Mouse (Mus musculus) heart, adult 11 months (tissue): ENCODE measurements around the gene Exoc3l4.

Experiments
- DNase-seq: peaks from one replicate; pipeline ENCODE4 v3.0.0; 2022

Gene Exoc3l4

DNA sequence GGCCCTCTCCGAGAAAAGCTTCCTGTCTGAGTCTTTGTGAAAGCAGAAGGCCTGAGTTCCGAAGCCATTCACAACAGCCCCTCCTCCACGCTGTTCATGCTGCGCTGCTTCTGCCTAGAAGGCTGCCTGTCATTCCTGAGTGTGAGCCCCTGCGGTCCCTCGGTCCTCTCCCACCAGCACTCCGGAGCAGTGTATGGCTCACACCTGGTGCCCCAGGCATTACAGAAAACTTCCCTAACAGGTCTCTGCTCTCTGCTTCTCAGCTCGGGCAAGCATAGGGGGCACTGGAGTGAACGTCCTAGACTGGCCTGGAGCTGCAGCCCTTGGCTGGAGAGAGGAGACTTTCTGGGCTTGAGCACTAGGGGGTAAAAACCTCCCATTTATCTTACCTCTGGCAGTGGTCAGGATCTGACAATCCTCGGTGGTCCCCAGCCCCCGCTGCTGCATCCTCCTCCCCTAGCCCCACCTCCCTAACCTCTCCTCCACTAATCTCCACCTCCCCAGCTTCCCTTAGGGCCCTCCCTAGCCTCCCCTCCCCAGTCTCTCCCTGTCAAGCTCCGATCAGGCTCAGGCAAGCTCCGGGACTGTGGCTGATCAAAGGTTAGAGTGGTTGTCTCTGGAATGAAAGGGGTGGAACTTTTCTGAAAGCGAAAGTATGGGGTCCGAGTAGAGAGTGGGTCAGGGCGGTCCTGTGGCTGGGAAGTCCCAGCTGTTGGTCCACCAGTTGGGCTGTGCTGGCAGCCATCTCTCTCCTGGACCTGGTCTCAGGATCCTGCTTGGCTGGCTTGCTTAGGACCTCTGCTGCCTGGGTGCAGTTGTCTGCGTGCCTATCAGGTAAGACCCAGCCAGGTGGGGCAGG is at the start of gene Exoc3l4:
TSS of gene Exoc3l4 (plus strand) at position 97 of the 859 bp plus-strand sequence.
- DNase-seq: peak; percentile 97

DNA sequence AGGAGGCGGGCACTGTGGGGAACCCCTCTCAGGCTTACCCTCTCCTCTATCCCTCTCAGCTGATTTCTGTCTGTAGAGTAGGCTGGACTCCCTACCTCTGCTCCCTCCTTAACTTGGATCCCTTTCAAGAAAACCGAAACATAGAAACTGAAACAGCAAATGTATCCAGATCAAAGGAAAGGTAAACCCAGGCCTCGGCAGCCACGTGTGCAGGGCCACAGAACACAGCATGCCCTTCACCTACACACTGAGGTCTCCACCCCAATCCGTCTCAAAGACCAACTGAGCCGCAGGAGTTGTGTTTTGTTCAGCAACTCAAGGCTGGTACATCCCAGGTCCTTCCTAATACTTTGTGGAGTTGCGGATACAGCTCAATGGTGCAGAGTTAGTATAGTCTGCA is 49.8 kb upstream of the Exoc3l4 start:
- DNase-seq: no peak

DNA sequence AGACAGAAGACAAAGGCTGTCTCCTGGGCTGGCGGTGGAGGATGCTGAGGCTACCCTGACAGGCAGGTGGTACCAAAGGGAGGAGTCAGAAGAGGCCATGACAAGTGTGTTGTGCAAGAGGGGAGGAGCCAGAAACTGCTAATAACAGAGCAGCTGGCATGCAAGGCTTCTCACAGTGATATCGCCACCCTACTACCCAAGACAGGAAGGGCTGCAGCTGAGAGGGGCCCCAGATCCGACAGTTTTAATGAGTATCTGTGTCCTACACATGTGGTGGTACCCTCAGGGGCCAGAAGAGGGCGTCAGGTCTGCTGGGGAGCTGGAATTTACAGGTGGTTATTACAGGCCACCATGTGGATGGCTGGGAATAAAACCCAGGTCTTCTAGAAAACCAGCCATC is 46.6 kb upstream of the Exoc3l4 start:
- peak; percentile 87 for DNase-seq

DNA sequence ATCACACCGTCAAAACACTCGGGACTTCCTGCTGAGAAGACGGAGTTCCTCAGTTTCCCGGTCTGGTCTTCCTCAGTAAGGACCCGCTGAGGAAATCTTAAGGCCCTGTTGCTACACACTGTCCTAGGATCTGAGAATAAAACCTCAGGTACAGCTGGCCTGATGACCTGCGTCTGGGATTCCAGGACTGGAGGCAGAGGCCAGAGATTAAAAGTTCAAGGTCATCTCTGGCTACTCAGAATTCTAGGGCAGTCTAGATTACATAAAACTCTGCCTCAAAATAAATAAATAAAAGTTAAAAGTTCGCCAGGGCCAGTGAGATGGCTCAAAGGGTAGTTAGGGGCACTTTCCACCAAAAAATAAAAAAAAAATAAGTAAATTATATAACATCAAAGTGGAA is 44.9 kb upstream of the Exoc3l4 start:
- no peak for DNase-seq

DNA sequence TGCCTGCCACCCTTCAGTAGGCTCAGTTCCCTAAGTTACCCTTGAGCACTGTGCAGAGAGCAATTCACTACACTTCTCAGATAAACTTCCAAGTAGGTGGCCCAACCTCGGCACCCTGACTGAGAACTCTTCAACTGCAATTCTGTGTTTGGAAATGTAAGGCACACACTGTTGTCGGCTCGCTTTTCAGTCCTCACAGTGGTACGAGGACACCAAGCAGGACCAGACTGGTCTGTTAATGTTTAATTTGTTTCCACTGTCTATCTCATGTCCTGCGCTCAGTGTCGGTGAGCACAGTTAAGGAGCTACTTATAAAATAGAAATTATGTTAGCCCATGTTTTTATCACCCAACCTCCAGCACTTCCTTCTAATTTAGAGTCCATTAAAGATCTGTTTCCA is 43.4 kb upstream of the Exoc3l4 start:
- no peak for DNase-seq

DNA sequence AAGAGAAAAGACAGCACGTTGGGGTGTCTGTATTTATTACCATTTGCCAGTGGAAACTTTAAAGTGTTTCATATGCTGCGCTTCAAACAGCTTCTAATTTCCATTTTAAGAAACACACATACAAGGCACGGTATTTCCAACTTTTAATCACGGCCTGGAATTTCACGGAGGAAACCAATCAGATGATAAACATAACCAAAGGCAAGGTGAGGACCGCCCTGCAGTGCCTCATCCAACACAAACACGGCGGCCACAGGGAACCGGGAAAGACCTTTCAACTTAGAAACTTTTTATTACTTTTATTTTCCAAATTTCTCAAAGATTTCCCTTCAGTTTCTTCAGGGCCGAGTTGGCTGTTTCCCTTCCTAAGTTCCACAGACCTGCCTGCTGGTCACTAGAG is 42.1 kb upstream of the Exoc3l4 start:
- peak; percentile 90 for DNase-seq

DNA sequence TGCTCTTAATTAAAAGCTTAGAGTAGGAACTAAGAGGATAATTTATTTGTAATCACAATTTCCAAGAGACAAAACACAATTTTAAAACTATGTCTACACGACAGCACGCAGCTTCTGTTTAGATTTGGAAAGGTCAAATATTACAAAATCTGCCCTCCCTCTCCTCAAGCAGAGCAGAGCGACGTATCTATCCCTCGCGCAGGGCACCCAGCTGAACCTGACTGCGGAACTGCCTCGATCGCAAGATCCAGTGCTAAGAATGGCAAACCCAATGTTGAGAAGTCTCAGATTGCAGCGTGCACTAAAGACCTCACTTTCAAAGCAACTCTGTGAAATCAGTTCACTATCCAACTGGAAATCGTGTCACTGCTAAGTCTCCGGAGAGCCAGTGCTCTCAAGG is 41.3 kb upstream of the Exoc3l4 start:
- DNase-seq: peak; percentile 85

DNA sequence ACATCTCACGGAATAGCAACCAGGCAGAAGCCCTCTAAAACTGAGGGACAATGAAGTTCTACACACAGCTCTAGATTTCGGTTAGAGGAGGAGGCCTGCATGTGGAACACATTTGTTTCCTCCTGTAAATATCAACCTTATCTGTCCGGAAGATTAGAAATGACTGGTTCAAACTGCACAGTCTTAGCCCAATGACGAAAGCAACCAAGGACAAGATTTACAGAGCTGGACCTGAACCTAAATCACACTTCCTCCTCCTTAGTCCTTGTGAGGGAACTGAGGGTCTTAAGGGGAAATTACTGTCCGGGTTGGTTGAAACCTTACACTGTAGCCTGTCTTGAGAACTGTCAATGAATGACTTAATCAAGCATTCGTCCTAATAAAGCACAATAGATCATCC is 40.8 kb upstream of the Exoc3l4 start:
- no peak for DNase-seq

DNA sequence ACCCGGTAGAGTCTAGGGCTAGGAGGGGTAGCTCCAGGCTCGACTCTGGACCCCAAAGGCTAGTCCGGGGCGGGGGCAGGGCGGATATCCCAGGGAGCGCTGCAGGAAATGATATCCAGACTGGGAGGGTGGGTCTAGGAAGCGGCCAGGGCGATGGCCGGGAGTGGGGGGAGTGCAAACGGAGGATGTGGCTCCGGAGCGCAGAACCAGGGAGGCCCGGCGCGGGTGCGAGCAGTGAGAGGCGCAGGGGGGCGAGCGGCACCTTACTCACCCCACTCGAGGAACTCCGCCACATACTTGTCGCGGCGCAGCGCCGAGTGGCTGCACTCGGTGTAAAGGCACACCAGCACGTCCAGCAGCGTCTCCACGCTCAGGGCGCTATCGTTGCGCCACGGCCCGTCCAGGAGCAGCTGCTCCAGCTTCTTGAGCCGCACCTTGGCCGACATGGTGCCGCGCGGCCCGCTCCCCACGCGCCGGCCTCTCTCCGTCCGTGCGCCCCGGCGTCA is 39.9 kb upstream of the Exoc3l4 start:
- peak; percentile 99 for DNase-seq

DNA sequence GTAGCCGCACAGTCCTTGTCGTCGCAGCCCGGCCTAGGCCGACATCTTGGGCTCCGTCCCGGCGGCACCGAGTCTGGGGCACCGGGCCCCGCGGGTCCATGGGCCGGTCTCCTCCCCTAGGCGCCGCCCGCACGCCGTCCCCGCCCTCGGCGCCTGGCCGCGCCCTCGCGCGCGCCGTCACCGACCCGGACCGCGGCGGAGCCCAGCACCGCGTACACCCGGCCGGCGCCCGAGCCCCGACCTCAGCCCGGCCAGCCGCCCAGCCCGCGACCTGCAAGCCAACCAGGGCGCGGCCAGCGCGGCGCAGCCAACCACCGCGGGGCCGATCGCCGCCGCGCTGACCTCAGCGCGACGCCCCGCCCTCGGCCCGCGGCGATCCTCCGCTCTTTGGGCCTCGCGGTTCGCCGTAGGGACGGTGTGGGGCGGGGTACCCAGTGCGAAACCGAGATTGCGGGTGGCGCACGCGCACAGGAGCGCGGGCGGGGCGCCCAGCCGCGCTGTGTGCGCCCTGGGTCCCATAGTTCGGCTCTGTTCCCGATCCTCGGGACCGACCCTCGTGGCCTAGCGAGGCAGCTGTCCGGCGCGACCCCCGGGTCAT is 39.3 kb upstream of the Exoc3l4 start, which contains the start of gene Cdc42bpb:
TSS of gene Cdc42bpb (minus strand) at position 343 of the 598 bp plus-strand sequence.
- DNase-seq: peak; percentile 100

DNA sequence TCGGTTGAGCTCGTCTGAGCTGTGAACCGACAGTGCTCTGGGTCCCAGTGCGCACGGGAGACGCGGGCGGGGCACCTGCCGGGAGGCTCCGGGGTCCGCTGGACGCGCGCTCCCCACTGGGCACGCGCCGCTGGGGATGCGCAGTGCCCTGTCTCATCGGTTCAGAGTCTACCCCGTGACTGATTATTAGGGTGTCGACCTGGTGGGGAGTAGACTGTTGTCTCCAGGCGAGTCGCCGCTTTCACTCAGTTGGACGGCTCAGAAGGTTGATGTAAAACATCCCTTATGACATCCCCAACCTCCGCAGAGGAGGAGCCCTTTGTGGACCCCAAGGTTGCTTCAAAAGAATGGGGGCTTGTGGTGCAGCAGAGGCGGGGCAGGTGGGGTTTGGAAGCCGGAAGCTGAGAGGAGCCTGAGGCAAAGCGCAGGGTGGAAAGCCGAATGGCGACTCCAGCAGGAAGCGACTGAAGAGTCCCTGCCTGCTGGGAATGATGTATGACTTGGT is 38.8 kb upstream of the Exoc3l4 start:
- DNase-seq: no peak

DNA sequence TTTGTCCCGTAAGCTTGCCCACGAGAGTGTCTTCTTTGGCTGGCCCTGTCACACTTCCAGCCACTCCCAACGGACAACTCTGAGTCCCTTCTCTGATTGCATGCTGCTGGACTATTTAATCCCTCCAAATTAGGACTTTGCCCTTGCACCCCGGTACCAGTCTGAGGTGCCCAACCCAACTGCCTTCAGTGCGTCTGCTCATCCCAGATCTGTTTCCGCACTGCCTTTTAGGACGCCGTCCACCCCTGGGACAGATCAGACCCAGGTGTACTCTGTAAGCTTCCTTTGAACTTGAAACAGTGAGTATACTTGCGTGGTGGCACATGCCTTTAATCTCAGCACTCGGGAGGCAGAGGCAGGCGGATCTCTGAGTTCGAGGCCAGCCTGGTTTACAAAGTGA is 38.0 kb upstream of the Exoc3l4 start:
- DNase-seq: peak; percentile 90

DNA sequence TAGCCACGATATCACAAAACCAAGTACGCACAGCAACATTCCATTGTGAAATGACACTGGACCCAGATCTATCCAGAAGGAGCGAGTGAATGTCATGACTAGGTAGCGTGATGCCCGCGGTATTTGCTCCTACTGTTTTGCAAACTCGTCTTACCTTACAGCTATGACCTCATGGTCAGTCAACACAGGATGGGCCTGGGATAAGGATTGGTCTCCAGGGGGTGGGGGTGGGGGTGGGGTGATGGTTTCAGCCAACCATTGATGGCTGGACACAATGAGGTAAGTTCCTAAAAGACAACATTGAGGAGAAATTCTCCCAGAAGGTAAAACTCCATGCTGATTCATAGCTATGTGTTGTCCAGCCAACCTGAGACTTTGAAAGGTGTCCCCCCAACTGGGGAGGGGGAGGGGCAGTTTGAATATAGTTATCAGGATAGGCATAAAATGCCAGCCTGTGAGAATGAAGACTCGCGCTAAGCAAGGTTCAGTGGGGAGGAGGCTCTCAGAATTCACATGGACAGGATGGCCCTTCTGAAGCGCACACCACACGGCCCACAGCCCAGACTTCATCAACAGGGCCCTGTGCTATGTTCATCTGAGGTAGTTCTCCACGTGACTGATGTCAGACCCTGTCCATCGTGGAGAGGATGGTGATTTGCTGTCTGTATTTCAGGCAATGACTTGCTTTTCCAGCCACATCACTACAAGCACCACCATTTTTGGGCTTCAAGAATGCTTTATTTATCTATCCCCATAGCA is 30.8 kb upstream of the Exoc3l4 start:
- DNase-seq: no peak

DNA sequence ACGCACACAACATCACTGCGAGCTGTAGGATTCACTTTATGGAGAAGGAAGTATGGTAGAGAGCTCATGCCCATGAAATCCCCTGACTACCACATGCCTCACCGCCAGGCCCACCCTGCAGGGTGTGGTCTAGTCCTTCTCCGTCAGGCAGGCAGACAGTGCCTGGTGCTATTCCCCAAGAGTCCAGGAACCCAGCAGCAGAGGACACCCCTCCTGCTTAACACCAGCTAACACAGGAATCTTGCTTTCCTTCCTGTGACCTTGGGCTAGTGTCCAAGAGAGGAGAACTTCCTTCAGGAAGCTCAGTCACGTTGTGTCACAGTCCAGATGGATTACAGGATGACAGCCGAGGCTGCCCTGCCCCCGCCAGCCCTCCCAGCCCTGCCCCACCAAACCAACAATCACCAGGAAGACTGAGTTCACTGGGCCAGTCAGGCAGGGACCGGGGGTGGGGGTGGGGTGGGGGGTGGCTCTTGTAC is 30.1 kb upstream of the Exoc3l4 start:
- peak; percentile 99 for DNase-seq

DNA sequence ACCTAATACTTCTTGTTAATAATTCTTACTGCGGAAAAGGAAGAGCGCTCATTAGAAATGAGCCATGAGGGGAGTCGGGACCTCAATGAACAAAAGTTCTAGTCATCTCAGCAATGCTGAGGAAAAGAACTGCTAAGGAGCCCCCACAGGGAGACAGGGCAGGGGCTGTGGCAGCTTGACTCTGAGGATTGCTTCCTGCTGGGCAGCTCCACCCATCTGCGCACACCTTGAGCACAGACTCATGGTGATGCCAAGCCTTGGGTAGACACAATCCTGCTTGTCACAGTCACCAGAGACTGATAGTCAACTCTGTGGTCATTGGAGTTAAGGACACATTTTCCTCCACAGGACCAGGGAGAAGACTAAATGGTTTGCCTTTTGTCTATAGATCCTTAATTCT is 29.7 kb upstream of the Exoc3l4 start:
- no peak for DNase-seq

DNA sequence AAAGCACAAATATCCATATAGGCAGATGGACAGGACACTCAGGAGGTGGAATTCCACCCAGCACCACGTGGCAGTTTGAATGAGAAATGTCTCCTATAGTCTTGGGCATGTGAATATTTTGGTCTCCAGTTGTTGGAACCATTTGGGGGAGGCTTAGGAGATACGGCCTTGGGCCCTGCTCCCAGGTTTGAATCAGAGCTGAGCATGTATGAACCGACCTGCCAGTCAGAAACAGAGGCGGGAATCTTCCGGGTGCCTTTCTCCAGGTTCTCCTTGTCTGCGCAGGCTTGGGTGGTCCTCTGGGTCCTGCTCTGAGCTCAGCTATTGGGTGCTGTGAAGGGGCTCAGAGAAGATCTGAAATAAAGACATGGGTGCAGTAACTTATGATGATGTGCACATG is 22.8 kb upstream of the Exoc3l4 start:
- DNase-seq: no peak

DNA sequence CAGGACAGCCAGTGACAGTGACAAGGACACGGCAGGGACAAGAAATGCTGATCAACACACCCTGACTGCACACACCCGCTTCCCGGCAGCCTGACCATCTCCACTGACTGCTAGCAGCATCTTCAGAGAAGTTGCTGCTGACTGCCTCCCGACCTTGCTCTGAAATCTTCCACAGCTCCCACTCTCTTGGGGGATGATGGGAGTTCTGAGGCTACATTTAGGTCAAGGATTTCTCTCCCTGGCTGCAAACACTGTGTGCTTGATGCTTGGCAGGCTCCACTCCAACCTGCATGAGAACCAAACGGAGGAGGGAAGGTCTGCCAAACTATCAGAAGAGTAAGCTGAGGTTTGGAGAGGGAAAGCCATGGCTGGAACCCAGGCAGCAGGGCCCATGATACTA is 19.8 kb upstream of the Exoc3l4 start:
- DNase-seq: no peak

DNA sequence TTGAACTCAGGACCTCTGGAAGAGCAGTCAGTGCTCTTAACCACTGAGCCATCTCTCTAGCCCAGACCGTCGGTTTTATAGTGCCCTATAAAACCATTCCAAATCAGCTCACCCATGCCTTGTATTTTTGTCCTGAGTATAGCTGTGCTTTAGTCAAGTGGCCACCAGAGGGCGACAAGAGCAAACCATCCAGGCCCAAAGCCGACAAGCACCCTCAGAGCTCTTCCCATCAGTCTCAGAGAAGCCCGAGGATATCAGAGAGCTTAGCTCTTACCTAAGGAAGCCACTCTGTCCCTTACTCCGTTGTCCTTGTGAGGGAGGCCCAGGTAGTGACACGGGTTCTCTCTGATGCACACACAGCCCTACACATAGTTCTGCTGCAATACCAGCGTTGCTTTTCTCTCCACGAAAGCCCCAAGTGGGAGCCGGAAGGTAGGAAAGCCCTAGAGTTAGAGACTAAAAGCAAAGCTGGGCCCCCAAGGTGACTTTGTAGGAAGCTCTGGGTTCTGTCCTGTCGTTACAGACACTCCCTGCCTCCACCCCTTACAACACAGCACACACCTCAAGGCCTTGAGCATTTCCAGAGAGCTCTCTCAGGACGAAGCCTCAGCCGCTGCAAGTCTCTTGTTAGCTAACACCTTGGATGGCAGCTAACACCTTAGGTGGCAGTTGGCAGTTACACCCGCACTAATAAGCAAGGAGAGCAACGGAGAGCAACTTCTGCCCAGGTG is 15.2 kb upstream of the Exoc3l4 start:
- no peak for DNase-seq

DNA sequence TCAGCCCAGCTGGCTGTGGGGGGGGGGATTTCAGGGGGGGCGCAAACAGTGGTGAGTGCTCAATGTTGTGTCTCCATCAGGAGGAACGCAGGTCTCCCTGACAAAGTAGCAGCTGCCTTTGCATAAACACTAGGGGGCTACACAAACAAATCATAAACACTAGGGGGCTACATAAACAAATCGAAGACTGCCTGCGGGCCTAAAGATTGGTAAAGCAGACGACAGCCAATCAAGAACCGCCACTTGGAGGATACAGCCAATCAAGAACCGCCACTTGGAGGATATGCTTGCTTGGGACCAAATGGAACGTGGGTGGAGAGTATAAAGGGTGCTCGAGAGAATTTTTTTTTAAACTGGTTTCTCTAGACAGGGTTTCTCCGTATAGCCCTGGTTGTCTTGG is 11.9 kb upstream of the Exoc3l4 start:
- DNase-seq: no peak

DNA sequence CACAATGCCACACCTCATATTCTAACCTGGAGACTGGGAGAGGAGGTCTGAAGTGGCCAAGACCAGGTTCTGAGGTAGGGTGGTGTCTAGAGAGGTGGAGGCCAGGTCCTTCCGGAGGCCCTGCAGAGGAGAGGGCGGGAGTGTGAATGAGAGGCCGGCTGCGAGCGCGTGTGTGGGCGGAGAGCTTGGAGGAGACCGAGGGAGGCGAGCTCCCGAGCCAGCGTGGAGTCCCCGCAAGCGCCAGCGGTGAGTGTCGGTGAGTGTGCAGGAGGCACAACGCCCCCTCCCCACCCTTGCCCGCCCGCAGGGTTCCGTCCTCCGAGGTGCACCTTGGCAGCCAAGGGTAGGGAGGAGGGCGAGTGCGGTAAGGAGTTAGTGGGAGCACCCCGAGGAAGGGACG is 10.2 kb upstream of the Exoc3l4 start, which contains the start of gene Lbhd2:
TSS of gene Lbhd2 (plus strand) at position 188 of the 400 bp plus-strand sequence.
- no peak for DNase-seq

DNA sequence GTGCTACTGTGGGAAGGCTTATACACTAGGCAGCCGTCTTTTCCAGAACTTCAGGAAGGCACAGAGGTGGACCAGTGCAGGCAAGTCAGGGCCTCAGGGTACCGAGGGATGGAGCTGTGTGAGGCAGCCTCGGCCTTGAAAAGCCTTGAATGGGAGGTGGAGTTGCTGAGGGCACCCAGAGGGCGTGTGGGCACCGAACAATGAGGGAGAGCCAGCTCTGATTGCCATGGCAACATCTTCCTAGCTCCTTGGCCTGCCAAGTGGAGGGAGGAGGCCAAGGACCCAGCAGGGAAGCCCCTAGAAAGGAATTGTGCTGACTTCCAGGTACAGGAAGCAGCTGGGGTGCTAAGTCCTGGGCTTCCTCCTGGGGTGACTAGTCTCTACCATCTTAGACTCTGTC is 7.2 kb upstream of the Exoc3l4 start:
- DNase-seq: no peak

DNA sequence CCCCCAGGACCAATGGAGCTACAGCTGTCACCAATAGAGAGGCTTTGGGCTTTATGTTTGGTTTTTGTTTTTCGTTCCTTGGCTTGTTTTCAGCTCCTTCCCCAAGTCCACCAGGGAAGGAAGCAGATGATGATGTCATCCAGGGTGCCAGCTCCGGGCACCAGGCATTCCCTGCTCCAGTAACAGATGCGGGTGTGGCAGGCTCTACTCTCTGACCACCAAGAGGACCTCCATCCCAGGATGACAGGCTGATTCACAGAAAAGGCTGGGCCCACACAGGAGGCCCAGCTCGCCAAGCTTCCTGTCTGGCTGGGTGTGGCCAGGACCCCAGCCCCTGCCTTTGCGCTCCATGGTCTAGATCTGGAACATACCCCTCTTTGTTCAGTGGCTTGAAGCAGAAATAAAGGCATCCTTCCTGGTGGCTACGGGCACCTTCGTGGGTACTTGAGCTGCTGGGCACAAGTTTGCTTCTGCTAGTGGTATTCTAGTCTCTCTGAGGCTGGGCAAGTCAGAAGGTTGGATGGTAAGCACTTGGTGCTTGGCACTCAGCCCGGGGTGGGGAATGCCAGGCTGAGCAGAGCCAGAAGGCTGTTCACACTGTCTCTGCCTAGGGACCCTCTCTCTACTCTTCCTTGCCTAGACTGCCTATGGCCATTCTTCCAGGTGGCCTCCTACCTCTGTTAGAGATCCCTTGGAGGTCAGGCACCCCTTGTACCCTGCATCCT is 5.0 kb upstream of the Exoc3l4 start:
- DNase-seq: peak; percentile 93
